Mouse (Mus musculus) liver, embryonic 14.5 days (tissue): Measurements from ENCODE around the gene Rsl24d1.

Source experiments
- CTCF ChIP-seq: IDR thresholded peaks from 2 replicates; pipeline ENCODE4 v1.5.1; 2016; ENCODE audit warnings: antibody characterized with exemption, low read depth, control low read depth
- EP300 ChIP-seq: IDR thresholded peaks from 2 replicates; pipeline ENCODE4 v1.6.1; 2016; ENCODE audit warnings: antibody characterized with exemption, low read depth

DNA sequence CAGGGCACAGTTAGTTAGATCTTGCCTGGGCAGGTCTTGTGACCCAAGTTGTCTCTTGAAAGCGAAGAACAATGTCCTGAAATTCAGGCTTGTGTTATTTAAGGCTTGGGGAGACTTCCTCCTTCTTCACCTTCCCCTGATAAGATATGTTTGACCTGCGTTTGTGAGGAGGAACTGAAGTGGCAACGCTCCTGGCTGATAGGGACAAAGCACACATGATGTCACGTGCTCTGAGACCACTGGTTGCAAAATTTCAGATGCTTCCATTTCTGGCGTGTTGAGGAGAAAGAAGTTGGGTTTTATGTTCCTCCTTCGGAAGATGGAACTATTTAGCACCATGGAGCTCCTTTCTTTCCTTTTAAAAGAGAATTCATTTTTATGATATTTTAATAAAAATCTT is 27.4 kb upstream of the Rsl24d1 start:
- TF ChIP-seq CTCF, result no peak
- no peak for TF ChIP-seq EP300
